Mouse (Mus musculus): Measurements from ENCODE around the gene Uba2. TPM values are rescaled to one million over a fixed set of nuclear protein-coding genes. Genes with fewer than 3 reads are reported as not detected.
A peak's percentile ranks its signal among the peaks of the same experiment; 100 is the strongest.
"Not testable (repeated sequence)": the region's sequence is repeated elsewhere in the genome, so short reads cannot be mapped to it uniquely, and the experiment has no call there.

Gene Uba2
- total and polyA plus RNA-seq, 3 experiments: 19.5 to 32.9 (median 29.9) TPM

GRCm38 (mm10) chr7:34125346-34125745, 44.1 kb downstream of the Uba2 start:
- Histone ChIP-seq H3K27ac (no peak overlapping the region), H3K4me1 (ENCODE audit: control insufficient read depth, insufficient read depth, low read length) (0 out of 2 replicates have a peak, but pooled peaks cover 1% of the 10 kb centered on the region), H3K9ac (ENCODE audit: low read depth, low read length) (no peak overlapping the region), H3K36me3 (ENCODE audit: control insufficient read depth, insufficient read depth, low read length) (no peaks in the 10 kb centered on the region), H3K79me2 (replicated peaks; ENCODE audit: control insufficient read depth, insufficient read depth, low read length) (no peaks in the 10 kb centered on the region), H3K27me3 (ENCODE audit: control insufficient read depth, insufficient read depth, low read length) (no peaks in the 10 kb centered on the region), H3K4me3 (no peak overlapping the region)
- no peak for TF ChIP-seq CTCF (IDR thresholded peaks at IDR 0.05)
- no peak for TF ChIP-seq POLR2A (IDR thresholded peaks at IDR 0.05; ENCODE audit: insufficient read depth, low read depth, low read length)
- TF ChIP-seq EP300 (IDR thresholded peaks at IDR 0.05; ENCODE audit: insufficient read depth, low read depth, low read length): no peak
- intact Hi-C loops (cut with DNase I): no loop called here
- 84% methylated on average over 9 of the region's 9 CpGs for WGBS
- no peak for DNase-seq

- Histone ChIP-seq H3K4me1 (ENCODE audit: control insufficient read depth, insufficient read depth, low read length) (no peaks in the 10 kb centered on the region), H3K27me3 (ENCODE audit: control insufficient read depth, insufficient read depth, low read length) (no peaks in the 10 kb centered on the region), H3K9ac (ENCODE audit: low read depth, low read length) (no peak overlapping the region), H3K79me2 (replicated peaks; ENCODE audit: control insufficient read depth, insufficient read depth, low read length) (no peaks in the 10 kb centered on the region; the same call in 1 of the 2 replicates), H3K4me3 (no peak overlapping the region), H3K36me3 (ENCODE audit: control insufficient read depth, insufficient read depth, low read length) (no peaks in the 10 kb centered on the region; the same call in 1 of the 2 replicates), H3K27ac (no peak overlapping the region)
- TF ChIP-seq CTCF (IDR thresholded peaks at IDR 0.05) (peak; percentile 46), POLR2A (IDR thresholded peaks at IDR 0.05; ENCODE audit: insufficient read depth, low read depth, low read length) (no peak)
- intact Hi-C loops (cut with DNase I): loop anchor here (5.0 kb wide), 1 partner anchor 141 kb away; no protein-coding TSS in a partner anchor
- DNase-seq: no peak
- WGBS: 82% methylated on average over 6 of the region's 6 CpGs
These were observed 46.2 kb downstream of the Uba2 start for GRCm38 (mm10) chr7:34122987-34123720.

- H3K4me3 ChIP-seq; H3K79me2 ChIP-seq (replicated peaks; ENCODE audit: control insufficient read depth, insufficient read depth, low read length); H3K4me1 ChIP-seq (ENCODE audit: control insufficient read depth, insufficient read depth, low read length); H3K27ac ChIP-seq; H3K27me3 ChIP-seq (ENCODE audit: control insufficient read depth, insufficient read depth, low read length); H3K9ac ChIP-seq (ENCODE audit: low read depth, low read length); DNase-seq; H3K36me3 ChIP-seq (ENCODE audit: control insufficient read depth, insufficient read depth, low read length): not testable (repeated sequence)
- 22% methylated on average over 1 of the region's 1 CpGs for WGBS
- intact Hi-C loops (cut with DNase I): loop anchor here (5.0 kb wide), 1 partner anchor 138 kb away; no protein-coding TSS in a partner anchor
These were observed 48.8 kb downstream of the Uba2 start for GRCm38 (mm10) chr7:34120636-34121035.

GRCm38 (mm10) chr7:34116601-34117000, 52.8 kb downstream of the Uba2 start:
- WGBS: 64% methylated on average over 3 of the region's 3 CpGs

GRCm38 (mm10) chr7:34109190-34109589, 60.2 kb downstream of the Uba2 start:
- TF ChIP-seq CTCF (IDR thresholded peaks at IDR 0.05) (no peak), EP300 (IDR thresholded peaks at IDR 0.05; ENCODE audit: insufficient read depth, low read depth, low read length) (no peak), POLR2A (IDR thresholded peaks at IDR 0.05; ENCODE audit: insufficient read depth, low read depth, low read length) (no peak)
- DNase-seq: no peak
- Histone ChIP-seq H3K4me3 (no peak overlapping the region), H3K27me3 (ENCODE audit: control insufficient read depth, insufficient read depth, low read length) (no peaks in the 10 kb centered on the region), H3K9ac (ENCODE audit: low read depth, low read length) (no peak overlapping the region), H3K79me2 (replicated peaks; ENCODE audit: control insufficient read depth, insufficient read depth, low read length) (no peaks in the 10 kb centered on the region), H3K27ac (no peak overlapping the region), H3K36me3 (ENCODE audit: control insufficient read depth, insufficient read depth, low read length) (no peaks in the 10 kb centered on the region), H3K4me1 (ENCODE audit: control insufficient read depth, insufficient read depth, low read length) (no peaks in the 10 kb centered on the region)
- WGBS: 87% methylated on average over 5 of the region's 5 CpGs
- intact Hi-C loops (cut with DNase I): no loop called here

More at GRCm38 (mm10) chr7:34116601-34117000, 52.8 kb downstream of the Uba2 start:
- intact Hi-C loops (cut with DNase I): no loop called here
- Histone ChIP-seq H3K9ac (ENCODE audit: low read depth, low read length) (no peak overlapping the region), H3K4me1 (ENCODE audit: control insufficient read depth, insufficient read depth, low read length) (no peaks in the 10 kb centered on the region), H3K4me3 (no peak overlapping the region), H3K36me3 (ENCODE audit: control insufficient read depth, insufficient read depth, low read length) (no peaks in the 10 kb centered on the region; the same call in 1 of the 2 replicates), H3K27me3 (ENCODE audit: control insufficient read depth, insufficient read depth, low read length) (no peaks in the 10 kb centered on the region), H3K27ac (no peak overlapping the region), H3K79me2 (replicated peaks; ENCODE audit: control insufficient read depth, insufficient read depth, low read length) (no peaks in the 10 kb centered on the region; the same call in 1 of the 2 replicates)
- DNase-seq: no peak
- TF ChIP-seq CTCF (IDR thresholded peaks at IDR 0.05) (no peak), EP300 (IDR thresholded peaks at IDR 0.05; ENCODE audit: insufficient read depth, low read depth, low read length) (no peak), POLR2A (IDR thresholded peaks at IDR 0.05; ENCODE audit: insufficient read depth, low read depth, low read length) (no peak)

DNA sequence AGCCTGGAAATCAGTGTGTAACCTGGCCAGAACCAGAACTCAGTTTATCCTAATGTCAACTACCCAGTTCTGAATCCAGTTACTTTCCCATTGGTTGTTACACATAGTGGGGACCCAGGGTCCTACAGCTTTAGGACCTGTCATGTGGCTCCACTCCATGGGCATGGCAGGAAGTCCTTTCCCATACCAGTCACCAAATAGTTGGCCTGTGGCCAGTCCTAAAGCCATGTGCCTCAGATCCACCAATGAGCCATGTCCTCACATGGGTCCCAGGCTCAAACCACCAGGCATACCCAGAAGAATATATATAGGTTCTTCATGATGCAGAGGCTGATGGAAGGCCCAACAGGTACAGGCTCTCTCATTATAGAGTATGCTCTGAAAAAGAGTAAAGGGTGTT, 68.1 kb downstream of the Uba2 start:
- Histone ChIP-seq H3K27ac (no peak overlapping the region), H3K79me2 (replicated peaks; ENCODE audit: control insufficient read depth, insufficient read depth, low read length) (no peaks in the 10 kb centered on the region), H3K4me3 (no peak overlapping the region), H3K27me3 (ENCODE audit: control insufficient read depth, insufficient read depth, low read length) (no peaks in the 10 kb centered on the region), H3K36me3 (ENCODE audit: control insufficient read depth, insufficient read depth, low read length) (no peaks in the 10 kb centered on the region), H3K9ac (ENCODE audit: low read depth, low read length) (no peak overlapping the region), H3K4me1 (ENCODE audit: control insufficient read depth, insufficient read depth, low read length) (no peaks in the 10 kb centered on the region)
- intact Hi-C loops (cut with DNase I): no loop called here
- TF ChIP-seq POLR2A (IDR thresholded peaks at IDR 0.05; ENCODE audit: insufficient read depth, low read depth, low read length): no peak
- TF ChIP-seq EP300 (IDR thresholded peaks at IDR 0.05; ENCODE audit: insufficient read depth, low read depth, low read length): no peak
- TF ChIP-seq CTCF (IDR thresholded peaks at IDR 0.05): no peak
- DNase-seq: no peak
